Mouse (Mus musculus): ENCODE data around the gene Ttll3. TPM values are rescaled to one million over a fixed set of nuclear protein-coding genes. Genes with fewer than 3 reads are reported as not detected.
A peak's percentile ranks its signal among the peaks of the same experiment; 100 is the strongest.

Ttll3 gene
- 1 to 10 TPM; 6.9 to 7.7 TPM for total RNA-seq (2021)
- long read RNA-seq, experiment 1, partial matches to known transcripts: 1 of 1 reads
- long read RNA-seq, experiment 1, other reads (novel, unspliced or antisense): 0 of 1 reads
- long read RNA-seq, experiment 2, partial matches to known transcripts: 0 of 2 reads
- long read RNA-seq, experiment 2, other reads (novel, unspliced or antisense): 2 of 2 reads

DNA sequence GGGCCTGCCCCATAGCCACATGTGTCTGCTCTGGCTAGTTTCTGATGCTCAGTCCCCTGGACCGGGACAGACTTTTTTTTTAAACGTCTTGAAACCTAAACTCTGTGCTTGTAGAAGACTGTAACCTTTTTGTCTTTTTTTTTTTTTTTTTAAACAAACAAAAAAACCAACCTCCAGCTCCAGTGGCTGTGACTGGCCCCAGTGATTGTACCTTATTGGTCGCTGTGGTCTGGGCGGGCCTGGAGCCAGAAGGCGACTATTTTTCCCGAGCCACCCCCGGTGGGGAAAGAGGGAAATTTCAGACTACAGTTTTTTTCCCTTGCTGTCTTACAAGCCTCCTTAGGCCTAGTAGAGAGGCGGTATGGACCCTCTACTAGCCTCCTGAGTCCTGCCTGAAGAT is at the start of gene Ttll3:
TSS of gene Ttll3 (plus strand) at position 301 of the 400 bp plus-strand sequence.
- no peak for DNase-seq (ENCODE audit: low spot score in 2 of 2)

DNA sequence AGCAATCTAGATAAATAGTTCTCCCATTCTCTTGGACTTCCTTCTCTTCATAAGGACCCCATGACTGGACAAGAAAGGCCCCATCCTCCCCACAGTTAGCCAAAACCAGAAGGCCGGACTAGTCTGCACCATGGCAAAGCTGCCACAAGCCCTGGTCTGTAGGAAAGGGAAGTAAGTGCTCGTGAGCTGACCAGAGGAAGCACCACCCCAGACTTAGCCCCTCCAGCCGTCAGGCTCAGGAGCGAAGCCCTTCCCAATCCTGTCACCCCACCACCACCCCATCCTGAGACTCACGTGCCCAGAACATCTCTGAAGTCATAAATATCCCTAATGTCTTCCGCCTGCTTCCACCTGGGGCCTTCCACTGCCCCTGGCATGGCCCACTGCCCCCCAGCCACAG is 47.5 kb upstream of the Ttll3 start:
- no peak for DNase-seq (ENCODE audit: low spot score in 2 of 2)

DNA sequence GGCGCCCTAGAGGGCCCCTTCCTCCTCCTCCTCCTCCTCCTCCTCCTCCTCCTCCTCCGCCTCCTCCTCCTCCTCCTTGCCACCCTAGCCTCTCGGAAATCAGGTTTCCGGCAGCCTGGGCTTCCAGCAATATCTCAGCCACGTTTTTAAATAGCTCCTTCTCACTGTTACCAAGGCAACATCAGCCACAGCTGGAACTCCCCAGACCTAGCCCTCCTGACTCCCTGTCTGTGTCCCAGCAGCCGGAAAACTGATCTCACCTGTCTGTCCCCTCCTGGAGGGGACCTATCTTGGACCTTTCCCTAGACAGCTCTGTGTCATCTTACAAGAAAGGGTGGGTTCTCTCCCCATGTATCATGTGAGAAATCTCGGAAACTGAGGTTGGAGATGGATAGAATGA is 46.8 kb upstream of the Ttll3 start:
- DNase-seq (ENCODE audit: low spot score in 2 of 2): no peak

DNA sequence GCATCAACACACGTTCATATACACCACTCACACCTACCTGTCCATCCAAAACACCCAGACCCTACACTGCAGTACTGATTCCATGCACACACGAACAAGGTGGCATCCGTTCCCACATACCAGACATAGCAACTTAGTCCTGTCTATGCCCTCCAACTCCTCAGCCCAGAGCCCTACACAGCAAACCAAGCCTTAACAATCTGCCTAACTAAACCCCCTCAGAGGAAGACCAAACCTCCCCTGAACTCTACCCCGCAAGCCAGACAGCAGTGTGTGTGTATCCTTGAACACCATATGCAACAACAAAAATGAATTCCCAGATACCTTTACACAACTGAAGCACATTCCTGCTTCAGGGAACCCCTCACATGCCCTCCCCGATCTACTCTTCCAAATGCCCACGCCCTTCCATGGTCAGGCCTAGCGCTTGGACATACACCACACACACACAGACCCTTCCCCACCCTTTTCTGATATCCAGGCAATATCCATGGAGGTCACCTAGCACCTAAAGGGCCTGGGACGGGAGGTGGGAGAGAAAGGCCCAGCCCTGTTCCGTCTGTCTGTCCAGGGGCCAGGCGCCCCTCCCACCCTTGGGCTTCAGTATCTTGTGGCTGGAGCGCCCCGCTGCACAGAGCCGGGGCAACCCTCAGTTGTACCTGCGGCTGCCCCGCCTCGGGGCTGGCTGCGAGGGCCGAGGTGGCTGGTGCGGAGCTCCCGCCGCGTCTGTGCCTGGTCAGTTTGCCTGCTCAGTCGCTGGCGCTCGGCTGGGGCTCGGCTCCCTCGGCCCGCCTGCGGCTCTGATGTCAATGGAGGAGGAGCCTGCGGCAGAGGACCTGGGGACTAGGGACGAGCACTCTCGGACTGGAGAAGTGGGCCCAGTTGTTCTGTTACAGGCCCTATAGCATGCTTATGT is 45.6 kb upstream of the Ttll3 start, which contains the start of gene Camk1:
TSS of gene Camk1 (minus strand) at position 808 of the 916 bp plus-strand sequence.
- peak; percentile 62 to 63 for DNase-seq (ENCODE audit: low spot score in 2 of 2)

DNA sequence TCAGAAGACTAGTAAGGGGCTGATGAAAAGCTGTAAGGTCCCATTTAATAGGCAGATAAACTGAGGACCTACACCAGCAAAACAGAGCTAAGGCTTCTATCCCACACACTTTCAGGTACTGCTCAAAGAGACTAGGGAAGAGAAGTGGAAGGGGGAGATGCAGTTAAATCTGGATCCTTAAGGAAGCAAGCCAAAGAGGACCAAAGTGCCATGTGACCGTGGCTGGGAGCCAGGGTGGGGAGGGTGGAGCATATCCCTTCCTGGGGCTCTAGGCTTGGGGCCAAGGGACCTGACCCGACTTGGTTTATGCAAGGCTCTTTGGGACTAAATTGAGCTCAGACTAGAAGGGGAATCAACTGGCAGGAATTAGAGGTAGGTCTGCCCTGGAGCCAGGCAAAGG is 44.7 kb upstream of the Ttll3 start:
- DNase-seq (ENCODE audit: low spot score in 2 of 2): peak in 1 of 2 experiments; percentile 33

DNA sequence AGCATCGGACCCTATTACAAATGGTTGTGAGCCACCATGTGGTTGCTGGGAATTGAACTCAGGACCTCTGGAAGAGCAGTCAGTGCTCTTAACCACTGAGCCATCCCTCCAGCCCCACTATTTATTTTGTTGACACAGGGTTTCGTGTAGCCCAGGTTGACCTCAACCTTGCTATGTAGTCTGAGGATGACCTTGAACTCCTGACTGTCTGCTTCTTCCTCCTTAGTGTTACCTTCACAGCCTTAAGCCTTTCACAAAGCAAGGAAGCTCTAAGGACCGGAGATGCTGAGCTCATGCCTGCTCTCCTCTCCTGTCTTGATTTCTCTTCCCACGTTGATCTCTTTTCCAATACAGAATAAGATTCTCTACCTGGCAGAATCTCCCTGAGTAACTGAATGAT is 42.2 kb upstream of the Ttll3 start:
- DNase-seq (ENCODE audit: low spot score in 2 of 2): no peak

DNA sequence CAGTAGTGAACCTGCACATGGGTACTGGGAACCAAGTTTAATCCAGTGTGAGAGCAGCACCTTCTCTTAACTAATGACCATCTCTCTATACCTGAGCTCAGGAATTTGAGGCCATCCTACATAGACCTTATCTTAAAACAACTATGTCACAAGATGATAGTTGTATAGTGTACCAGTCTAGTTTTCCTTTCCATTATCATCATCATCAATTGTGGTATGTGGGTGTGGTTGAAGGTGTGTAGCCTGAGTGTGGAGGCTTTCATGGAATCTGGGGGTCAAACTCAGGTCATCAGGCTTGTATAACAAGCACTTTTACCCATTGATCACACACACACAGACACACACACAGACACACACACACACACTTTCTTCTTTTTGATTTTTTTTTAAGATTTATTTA is 38.5 kb upstream of the Ttll3 start:
- no peak for DNase-seq (ENCODE audit: low spot score in 2 of 2)

DNA sequence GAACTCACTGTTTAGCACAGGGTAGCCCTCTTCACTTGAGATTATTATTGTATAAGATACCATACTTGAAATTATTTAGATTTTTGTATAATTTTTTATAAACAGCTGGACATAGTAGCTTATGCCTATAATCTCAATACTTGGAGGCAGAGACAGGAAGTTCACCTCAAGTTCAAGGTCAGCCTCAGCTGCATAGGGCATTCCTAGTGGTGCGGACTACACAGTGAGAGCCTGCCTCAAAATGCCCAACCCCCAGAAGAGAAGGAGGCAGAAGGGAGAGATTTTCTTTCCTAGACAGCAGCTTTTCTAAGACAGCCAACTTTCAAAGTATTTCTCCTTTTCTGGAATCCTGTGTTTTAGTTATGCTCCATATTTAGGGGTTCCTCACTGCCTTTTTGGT is 37.9 kb upstream of the Ttll3 start:
- no peak for DNase-seq (ENCODE audit: low spot score in 2 of 2)

DNA sequence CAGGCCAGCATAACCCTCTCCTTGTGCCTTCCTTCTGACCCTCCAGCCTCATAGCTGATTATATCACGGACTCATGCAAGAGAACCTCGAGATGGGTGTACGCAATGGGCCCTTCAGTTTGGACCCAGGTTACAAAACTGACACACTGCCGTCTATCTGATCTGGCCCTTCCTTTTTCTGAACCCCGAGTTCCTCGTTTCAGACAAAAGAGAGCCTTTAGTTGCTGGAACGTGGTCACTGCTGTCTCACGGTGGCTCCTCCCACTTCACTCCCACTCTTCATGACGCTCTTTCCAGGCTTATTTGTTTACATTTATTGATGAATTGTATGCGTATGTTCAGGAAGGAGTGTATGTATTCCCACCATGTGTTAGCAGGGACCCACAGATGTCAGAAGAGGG is 37.4 kb upstream of the Ttll3 start:
- DNase-seq (ENCODE audit: low spot score in 2 of 2): no peak

DNA sequence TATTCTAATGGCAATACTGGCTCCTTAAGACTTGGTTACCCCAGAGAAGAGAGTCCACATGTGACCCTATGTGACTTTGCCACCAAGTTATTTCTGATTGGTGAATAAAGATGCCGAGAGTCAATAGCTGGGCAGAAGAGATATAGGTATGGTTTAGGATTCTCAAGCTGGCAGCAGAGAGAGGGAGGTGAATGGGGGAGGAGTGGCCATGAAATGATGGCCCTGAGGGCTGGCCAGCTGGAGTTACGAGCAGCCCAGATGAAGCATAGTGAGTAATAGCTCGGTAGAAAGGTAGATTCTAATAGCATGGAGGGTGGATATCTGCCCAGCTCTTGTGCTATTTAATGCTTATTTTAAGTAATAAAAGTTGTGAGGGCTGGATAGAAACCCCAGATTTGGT is 36.2 kb upstream of the Ttll3 start:
- no peak for DNase-seq (ENCODE audit: low spot score in 2 of 2)

DNA sequence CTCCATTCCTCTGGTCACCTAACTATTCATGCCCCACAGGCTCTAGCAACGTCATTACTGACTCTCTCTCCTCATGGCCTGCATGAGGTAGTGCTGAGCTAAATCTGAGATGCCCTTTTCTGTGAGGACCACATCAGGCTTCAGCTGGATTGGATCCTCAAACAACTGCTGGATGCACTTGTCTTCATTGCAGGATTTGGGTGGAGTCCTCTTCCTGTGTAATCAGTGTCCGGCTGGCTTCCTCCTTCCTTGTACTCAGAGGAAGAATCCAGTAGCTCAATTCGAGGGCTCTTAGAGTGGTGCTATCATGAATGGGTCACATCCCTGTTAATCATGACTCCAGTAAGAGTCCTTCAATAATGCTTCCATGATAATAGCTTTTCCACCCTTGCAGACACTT is 35.4 kb upstream of the Ttll3 start:
- no peak for DNase-seq (ENCODE audit: low spot score in 2 of 2)

DNA sequence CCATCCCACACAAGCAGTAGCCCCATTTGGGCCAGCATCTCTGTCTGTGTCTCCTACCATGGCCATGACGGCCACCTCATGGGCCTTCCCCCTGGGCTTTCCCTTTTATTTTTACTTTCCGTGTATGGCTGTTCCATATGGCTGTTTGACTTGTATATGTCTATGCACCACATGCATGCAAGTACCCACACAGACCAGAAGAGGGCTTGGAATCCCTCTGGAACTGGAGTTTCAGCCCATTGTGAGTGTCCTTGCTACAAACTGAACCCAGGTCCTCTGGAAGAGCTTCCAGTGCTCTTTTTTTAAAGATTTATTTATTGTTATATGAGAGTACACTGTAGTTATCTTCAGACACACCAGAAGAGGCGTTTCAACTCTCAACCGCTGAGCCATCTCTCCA is 27.6 kb upstream of the Ttll3 start:
- no peak for DNase-seq (ENCODE audit: low spot score in 2 of 2)

DNA sequence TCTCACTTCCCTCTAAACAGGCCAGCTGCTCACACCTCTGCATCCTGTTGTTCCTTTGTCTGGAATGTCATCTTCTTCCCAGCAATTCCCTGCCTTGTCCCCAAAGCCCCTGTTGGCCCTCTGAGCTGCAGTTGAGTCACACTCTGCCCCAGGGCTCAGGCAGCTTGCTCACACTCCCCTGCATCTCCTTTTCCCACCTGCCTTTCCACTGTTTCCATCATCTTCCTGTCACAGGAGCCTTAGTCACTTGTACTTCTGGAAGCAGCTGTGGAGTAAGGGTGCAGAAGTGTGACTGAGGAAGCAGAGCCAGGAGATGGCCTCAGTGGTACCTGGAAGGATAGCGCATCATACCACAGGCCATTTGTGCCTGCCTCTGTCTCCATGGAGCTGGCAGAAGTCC is 26.8 kb upstream of the Ttll3 start:
- no peak for DNase-seq (ENCODE audit: low spot score in 2 of 2)

DNA sequence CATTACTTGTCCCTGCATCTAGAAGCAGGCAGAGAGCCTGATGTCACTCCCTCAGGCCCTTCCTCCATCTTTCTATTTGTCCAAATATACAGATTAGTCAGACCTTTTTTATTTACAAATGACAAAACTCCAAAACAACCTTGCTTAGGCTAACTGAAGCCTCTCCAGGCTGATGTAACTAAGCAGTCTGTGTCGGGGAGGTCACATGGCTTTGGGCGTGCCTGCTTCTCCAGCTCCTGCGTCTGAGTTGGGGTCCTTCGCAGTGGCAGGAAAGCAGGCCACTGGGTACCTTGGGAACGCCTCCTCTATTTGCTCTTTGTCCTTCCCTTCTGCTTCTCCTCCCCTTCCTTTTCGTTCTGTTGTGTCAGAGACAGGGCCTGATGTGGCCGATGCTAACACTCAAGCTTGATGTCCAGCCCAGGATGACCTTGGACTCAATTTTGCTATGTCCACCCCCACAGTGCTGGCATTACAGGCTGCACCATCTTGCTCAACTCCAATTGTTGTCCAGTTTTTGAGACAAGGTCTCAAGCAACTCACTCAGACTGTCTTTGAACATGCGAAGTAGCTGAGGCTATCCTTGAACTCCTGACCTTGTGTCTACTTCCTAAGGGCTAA is 24.4 kb upstream of the Ttll3 start:
- DNase-seq (ENCODE audit: low spot score in 2 of 2): no peak

DNA sequence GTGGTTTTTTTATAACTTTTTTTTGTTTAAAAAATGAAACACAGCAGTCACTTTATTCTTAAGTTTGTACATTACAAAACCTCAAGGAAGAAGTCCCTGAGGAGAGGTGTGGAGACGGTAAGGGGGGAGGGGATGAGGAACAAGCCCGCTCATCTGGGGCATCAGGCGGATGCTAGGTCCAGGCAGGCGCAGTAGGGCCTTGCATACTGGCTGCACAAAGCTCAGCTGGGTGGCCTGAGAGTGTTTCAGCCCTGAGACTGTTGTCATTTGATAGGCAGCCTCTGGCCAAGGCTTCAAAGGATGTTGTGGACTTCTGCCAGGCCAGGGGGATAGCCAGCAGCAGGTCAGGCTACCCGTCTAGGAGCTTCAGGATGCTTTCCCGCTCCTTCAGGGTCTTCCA is 22.4 kb upstream of the Ttll3 start:
- DNase-seq (ENCODE audit: low spot score in 2 of 2): no peak

DNA sequence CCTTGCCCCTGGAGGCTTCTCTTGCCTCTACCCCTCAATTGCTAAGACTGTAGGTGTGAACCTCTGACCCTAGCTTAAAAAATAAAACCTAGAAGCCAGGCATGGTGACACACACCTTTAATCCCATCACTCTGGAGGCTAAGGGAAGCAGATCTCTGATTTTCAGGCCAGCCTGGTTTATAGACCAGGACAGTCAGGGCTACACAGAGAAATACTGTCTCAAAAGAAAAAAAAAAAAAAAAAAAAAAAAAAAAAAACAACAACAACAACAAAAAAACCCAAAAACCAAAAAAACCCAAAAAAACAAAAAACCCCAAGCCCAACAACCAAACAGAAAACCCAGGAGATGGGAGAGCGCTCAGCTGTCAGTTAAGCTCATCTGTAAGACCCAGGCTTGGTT is 21.5 kb upstream of the Ttll3 start:
- no peak for DNase-seq (ENCODE audit: low spot score in 2 of 2)

DNA sequence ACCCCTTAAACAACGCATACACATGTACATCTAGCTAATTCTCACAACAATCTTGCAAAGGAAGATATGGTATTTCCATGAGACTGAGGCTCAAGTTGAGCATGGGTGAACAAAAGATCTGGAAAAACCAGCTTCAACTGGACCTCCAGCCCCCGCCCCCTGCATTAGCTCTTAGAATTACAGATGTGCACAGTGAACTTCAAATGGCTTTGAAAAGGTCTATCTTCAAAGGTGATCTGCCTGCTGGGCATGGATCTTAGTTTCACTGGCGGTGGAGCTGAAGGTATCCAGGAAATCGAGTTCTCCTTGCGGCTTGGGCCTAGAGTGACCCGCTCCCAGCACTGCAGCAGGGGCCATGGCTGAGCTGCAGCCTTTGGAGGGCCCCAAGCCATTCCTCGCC is 20.9 kb upstream of the Ttll3 start:
- no peak for DNase-seq (ENCODE audit: low spot score in 2 of 2)

DNA sequence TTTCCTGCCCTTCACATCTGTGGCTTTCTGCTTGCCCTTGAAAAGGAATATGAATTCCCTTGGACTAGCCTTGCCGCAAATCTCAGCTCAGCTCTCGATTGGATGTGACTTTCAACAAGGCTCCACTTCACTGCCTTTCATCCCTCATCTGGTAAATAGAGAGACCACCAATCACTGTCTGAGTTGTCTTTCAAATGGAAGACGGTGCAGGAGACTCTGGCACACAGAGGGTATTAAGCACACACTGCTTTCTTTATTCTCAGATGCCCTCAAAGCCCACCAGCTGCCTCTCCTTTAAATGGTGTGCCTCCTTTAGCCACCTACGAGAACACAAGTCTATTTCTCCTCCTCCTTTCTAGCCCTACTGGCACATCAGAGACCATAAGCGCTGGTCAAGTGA is 20.5 kb upstream of the Ttll3 start:
- DNase-seq (ENCODE audit: low spot score in 2 of 2): no peak

DNA sequence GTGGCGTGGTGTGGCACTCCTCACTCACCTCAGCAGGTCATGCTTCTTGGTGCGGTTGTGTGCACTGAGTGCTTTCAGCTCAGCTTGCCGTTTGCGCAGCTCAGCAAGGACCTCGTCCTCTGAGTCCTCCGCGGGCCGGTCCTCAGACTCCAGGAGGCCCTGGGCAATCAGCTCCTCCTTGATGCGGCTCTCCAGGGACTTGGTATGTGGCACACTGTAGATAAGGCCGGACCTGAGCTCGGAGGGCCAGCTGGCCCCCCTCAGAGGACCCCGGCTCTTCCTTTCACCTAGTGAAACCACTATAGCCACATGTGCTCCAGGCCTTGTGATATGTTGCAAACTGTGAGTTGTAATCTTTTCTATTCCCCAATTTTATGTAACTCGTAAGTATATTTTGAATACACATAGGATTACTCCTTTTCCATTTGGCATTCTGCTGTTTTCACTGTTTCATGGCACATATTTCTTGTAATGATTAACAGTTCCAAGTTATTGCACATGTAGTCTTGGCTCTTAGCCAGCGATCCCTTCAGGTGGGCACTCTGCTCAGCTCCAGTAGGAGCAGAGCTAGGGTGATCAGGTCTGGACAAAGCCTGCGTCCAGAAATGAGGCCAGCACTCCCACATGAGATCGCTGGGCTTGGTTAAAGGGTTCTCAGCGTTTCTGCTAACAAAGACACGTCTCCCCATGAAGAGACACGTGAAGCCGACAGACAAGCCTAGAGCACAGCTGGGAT is 18.7 kb upstream of the Ttll3 start:
- DNase-seq (ENCODE audit: low spot score in 2 of 2): no peak

DNA sequence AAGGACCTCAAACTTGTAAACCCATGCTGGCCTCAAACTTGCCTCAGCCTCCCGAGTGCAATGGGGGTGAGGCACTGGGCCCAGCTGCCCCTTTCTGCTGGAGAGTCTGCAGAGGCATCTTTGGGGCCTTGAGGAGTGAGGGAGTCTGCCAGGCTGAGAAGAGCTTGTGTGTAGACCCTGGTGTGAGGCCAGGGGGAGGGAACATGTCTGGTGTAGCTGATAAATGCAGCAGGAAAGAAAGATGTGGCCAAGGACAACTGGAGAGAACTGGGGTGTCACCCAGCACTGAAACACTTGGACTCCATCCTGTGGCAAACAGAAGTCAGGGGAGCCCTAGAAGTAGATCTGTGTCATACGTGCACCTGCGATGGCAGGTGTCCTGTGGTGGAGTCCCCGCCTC is 15.6 kb upstream of the Ttll3 start:
- no peak for DNase-seq (ENCODE audit: low spot score in 2 of 2)

DNA sequence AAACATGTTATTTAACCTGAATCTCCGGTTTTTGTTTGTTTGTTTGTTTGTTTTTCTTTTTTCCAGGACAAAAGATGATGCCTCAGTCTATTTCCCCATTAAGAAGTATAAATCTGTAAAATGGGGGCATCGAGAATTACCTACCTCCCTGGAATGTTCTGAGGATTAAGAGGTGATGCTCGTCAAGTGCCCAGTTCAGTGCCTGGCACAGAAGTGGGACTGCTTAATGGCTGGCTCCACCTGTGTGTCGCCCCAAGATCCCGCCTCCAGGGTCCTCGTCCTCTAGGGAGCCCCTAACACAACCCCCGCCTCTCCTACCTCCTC is 11.9 kb upstream of the Ttll3 start:
- DNase-seq (ENCODE audit: low spot score in 2 of 2): no peak
